Mouse (Mus musculus) heart, embryonic 12.5 days (tissue): ENCODE data around the gene Hnrnpd. TPM values are rescaled to one million over a fixed set of nuclear protein-coding genes. Genes with fewer than 3 reads are reported as not detected.

Experiments used
- ATAC-seq: fragments of 200-750 bp; cut with Nextera tagmentation; 2 replicates; pipeline ENCODE4 v1.8.0; 2017; ENCODE audit warnings: moderate TSS enrichment, moderate library complexity; ENCODE audit not compliant: insufficient number of reproducible peaks, low FRiP score
- H3K27ac ChIP-seq: fragments of 300-500 bp; sonication (generic); 2 replicates; pipeline ENCODE4 v1.5.1; 2016; ENCODE audit warnings: mild to moderate bottlenecking, moderate library complexity; ENCODE audit not compliant: poor library complexity, severe bottlenecking
- H3K27me3 ChIP-seq: fragments of 300-500 bp; sonication (generic); replicated peaks from 2 replicates; pipeline ENCODE4 v1.6.1; 2016; ENCODE audit warnings: mild to moderate bottlenecking, moderate library complexity
- H3K36me3 ChIP-seq: fragments of 300-500 bp; sonication (generic); 2 replicates; pipeline ENCODE4 v1.6.1; 2016; ENCODE audit warnings: mild to moderate bottlenecking, moderate library complexity
- H3K4me1 ChIP-seq: fragments of 300-500 bp; sonication (generic); replicated peaks from 2 replicates; pipeline ENCODE4 v1.6.1; 2016; ENCODE audit warnings: mild to moderate bottlenecking
- H3K4me2 ChIP-seq: fragments of 300-500 bp; sonication (generic); 2 replicates; pipeline ENCODE4 v1.6.1; 2016; ENCODE audit warnings: mild to moderate bottlenecking, moderate library complexity
- H3K4me3 ChIP-seq: fragments of 300-500 bp; sonication (generic); 2 replicates; pipeline ENCODE4 v1.5.1; 2016; ENCODE audit warnings: mild to moderate bottlenecking
- H3K9ac ChIP-seq: fragments of 300-500 bp; sonication (generic); 2 replicates; pipeline ENCODE4 v1.6.1; 2016; ENCODE audit warnings: mild to moderate bottlenecking, moderate library complexity
- H3K9me3 ChIP-seq: fragments of 300-500 bp; sonication (generic); replicated peaks from 2 replicates; pipeline ENCODE4 v1.6.1; 2016; ENCODE audit warnings: mild to moderate bottlenecking, moderate library complexity
- WGBS: fragments of 180-500 bp; shearing (Covaris S2); methylation state at CpG from one replicate; pipeline ENCODE4 v1.1.7; 2016; 5-methylcytosine and 5-hydroxymethylcytosine counted together
- polyA plus RNA-seq: library from polyadenylated mRNA; unstranded; fragments of >200 nt; fragmentation: Nextera tagmentation; extraction: Ambion mirVana; gene quantifications from 2 replicates; pipeline ENCODE4 v1.2.1, GENCODE M21; 2016

The Hnrnpd gene
- polyA plus RNA-seq, 1 experiment from 2014 or later: 213 TPM

DNA sequence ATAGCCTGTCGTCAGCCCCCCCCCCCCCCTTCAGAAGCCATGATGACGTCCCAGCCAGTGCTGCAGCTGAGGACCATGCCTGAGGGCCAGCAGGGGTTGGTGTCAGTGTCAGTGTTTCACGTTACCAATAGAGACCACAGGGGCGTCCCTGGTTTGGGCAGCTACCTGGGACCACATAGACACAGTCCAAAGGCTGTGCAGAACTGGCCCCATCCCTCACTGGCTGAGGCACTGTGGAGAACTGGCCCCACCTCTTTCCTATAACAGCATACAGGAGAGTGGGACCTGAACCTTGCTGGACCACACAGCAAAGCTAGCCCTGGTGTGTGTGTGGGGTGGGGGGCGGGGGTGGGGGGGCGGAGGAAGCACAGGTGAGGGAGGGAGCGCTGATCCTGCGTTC, 21.8 kb upstream of the Hnrnpd start:
- H3K9me3 ChIP-seq: peaks cover 6% of the 10 kb centered on the region
- 41% methylated on average over 8 of the region's 8 CpGs for WGBS
- ATAC-seq: peak; percentile 55; the same call in 1 of the 2 replicates
- no peaks in the 10 kb centered on the region for H3K36me3 ChIP-seq
- H3K27ac ChIP-seq: no peak overlapping the region
- no peak overlapping the region for H3K4me3 ChIP-seq
- H3K4me2 ChIP-seq: no peak overlapping the region
- H3K9ac ChIP-seq: no peak overlapping the region
- H3K27me3 ChIP-seq: no peaks in the 10 kb centered on the region
- H3K4me1 ChIP-seq: peaks cover 10% of the 10 kb centered on the region

DNA sequence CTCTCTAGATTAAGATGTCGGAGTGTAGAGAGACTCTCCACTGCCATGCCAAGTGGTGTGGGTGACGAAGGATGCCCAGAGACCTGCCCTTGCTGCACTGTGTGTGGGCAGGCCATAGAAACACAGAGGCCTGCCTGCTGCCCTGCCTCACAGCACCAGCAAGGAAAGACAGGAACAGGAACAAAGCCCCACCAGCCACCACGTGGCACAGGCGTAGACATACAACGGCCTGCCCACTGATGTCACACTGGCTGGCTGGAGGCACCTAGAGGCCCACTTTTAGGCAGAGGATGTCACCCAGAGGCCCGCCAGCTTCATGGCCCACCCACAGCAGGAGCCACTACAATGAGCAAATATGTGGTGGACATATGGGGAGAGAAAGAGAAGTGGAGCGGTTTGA, 21.3 kb upstream of the Hnrnpd start:
- H3K4me3 ChIP-seq: no peak overlapping the region
- no peak overlapping the region for H3K27ac ChIP-seq
- H3K9ac ChIP-seq: no peak overlapping the region
- no peak for ATAC-seq
- 78% methylated on average over 7 of the region's 7 CpGs for WGBS
- no peak overlapping the region for H3K4me2 ChIP-seq
- H3K36me3 ChIP-seq: no peaks in the 10 kb centered on the region
- peaks cover 6% of the 10 kb centered on the region for H3K9me3 ChIP-seq
- H3K27me3 ChIP-seq: no peaks in the 10 kb centered on the region
- peaks cover 6% of the 10 kb centered on the region for H3K4me1 ChIP-seq

DNA sequence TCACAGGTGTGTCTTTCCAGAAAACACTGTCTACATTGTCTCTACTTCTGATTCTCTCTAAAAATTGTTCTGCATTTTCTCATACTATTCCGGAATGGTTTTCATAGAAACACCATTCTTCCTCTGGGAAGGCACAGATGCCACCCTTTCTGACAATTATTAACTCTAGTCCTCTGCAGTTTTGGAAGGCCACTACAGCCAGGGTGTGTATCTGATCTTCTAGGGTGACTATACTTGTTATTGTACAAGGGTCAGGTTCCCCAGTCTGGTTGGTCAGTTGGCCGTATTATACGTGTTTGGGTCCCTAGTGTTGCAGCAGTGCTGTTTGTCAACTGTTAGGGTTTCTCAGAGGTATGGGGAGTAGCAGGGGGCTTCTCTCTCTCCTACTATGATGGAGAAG, 15.9 kb upstream of the Hnrnpd start:
- Histone ChIP-seq H3K4me3 (no peak overlapping the region), H3K36me3 (no peaks in the 10 kb centered on the region), H3K4me2 (no peak overlapping the region), H3K4me1 (no peaks in the 10 kb centered on the region), H3K27me3 (no peaks in the 10 kb centered on the region), H3K9me3 (peaks cover 6% of the 10 kb centered on the region), H3K9ac (no peak overlapping the region), H3K27ac (no peak overlapping the region)
- 83% methylated on average over 3 of the region's 3 CpGs for WGBS
- no peak for ATAC-seq

- WGBS: 79% methylated on average over 3 of the region's 3 CpGs
- Histone ChIP-seq H3K4me3 (no peak overlapping the region), H3K4me2 (no peak overlapping the region), H3K27ac (no peak overlapping the region), H3K9me3 (peaks cover 6% of the 10 kb centered on the region), H3K36me3 (no peaks in the 10 kb centered on the region), H3K27me3 (no peaks in the 10 kb centered on the region), H3K4me1 (no peaks in the 10 kb centered on the region), H3K9ac (no peak overlapping the region)
- ATAC-seq: no peak
These were observed 15.4 kb upstream of the Hnrnpd start for GRCm38 (mm10) chr5:99994166-99994565.

DNA sequence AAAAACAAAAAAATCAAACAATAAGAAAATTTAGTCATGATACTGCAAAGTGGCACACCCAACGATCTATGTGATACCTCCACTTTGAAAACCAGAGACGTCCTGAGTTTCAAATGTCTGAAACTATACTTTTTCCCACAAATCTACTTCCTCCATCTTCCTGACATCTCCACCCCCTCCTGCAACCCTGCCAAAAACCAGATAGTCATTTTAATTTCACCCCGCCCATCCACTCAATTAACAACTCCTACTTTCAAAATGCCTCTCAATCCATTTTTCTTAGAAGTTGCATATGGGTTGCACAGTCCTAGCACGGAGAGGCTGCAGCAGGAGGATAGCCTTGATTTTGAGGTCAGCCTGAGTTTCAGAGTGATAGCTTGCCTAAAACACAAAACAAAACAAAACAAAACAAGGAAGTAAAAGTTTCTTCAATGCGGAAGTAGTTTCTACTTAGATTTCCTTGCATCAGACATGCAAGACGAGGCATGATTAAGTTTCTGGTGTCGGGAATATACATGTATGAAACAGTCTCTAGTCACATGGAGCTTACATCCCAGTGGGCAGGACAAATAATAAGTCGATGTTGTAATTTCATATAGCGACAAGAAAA, 4.8 kb upstream of the Hnrnpd start:
- Histone ChIP-seq H3K9me3 (0 out of 2 replicates have a peak, but pooled peaks cover 3% of the 10 kb centered on the region), H3K36me3 (no peaks in the 10 kb centered on the region), H3K27me3 (no peaks in the 10 kb centered on the region), H3K4me1 (peaks cover 3% of the 10 kb centered on the region; the same call in 1 of the 2 replicates), H3K4me3 (no peak overlapping the region), H3K9ac (no peak overlapping the region), H3K27ac (no peak overlapping the region), H3K4me2 (no peak overlapping the region)
- no peak for ATAC-seq
- 84% methylated on average over 9 of the region's 9 CpGs for WGBS

- H3K4me2 ChIP-seq: peak overlapping the region; percentile 75
- no peaks in the 10 kb centered on the region for H3K36me3 ChIP-seq
- H3K9me3 ChIP-seq: no peaks in the 10 kb centered on the region
- peaks cover 28% of the 10 kb centered on the region for H3K4me1 ChIP-seq
- ATAC-seq: peak; percentile 65
- whole genome bisulfite sequencing: under 1% methylated on average over 45 of the region's 50 CpGs
- peak overlapping the region; percentile 100 for H3K27ac ChIP-seq
- no peaks in the 10 kb centered on the region for H3K27me3 ChIP-seq
- H3K9ac ChIP-seq: peak overlapping the region; percentile 100
- peak overlapping the region; percentile 99 for H3K4me3 ChIP-seq
These were observed 1.0 kb downstream of the Hnrnpd start for GRCm38 (mm10) chr5:99977516-99978301.

GRCm38 (mm10) chr5:99976334-99976955, 2.3 kb downstream of the Hnrnpd start:
- no peak for ATAC-seq
- Histone ChIP-seq H3K4me3 (peak overlapping the region; percentile 99), H3K9ac (peak overlapping the region; percentile 100), H3K9me3 (no peaks in the 10 kb centered on the region), H3K27me3 (no peaks in the 10 kb centered on the region), H3K36me3 (no peaks in the 10 kb centered on the region), H3K4me2 (peak overlapping the region; percentile 75), H3K4me1 (peaks cover 28% of the 10 kb centered on the region), H3K27ac (no peak overlapping the region)
- WGBS: 14% methylated on average over 8 of the region's 8 CpGs

- no peaks in the 10 kb centered on the region for H3K27me3 ChIP-seq
These were observed 3.0 kb downstream of the Hnrnpd start for GRCm38 (mm10) chr5:99975776-99976175.

GRCm38 (mm10) chr5:99975061-99975460, 3.7 kb downstream of the Hnrnpd start:
- Histone ChIP-seq H3K27me3 (no peaks in the 10 kb centered on the region), H3K36me3 (peaks cover 6% of the 10 kb centered on the region), H3K4me1 (peaks cover 30% of the 10 kb centered on the region), H3K9me3 (no peaks in the 10 kb centered on the region), H3K9ac (no peak overlapping the region), H3K4me3 (peak overlapping the region; percentile 25), H3K4me2 (peak overlapping the region; percentile 56), H3K27ac (0 out of 2 replicates have a peak overlapping the region, but pooled peaks have one; percentile 23)
- ATAC-seq: no peak
- 51% methylated on average over 4 of the region's 4 CpGs for WGBS

More at GRCm38 (mm10) chr5:99975776-99976175, 3.0 kb downstream of the Hnrnpd start:
- Histone ChIP-seq H3K9me3 (no peaks in the 10 kb centered on the region), H3K4me1 (peaks cover 28% of the 10 kb centered on the region), H3K27ac (no peak overlapping the region), H3K36me3 (peaks cover 1% of the 10 kb centered on the region), H3K9ac (no peak overlapping the region), H3K4me3 (peak overlapping the region; percentile 32; the same call in 1 of the 2 replicates), H3K4me2 (peak overlapping the region; percentile 64)
- no peak for ATAC-seq
- WGBS: 70% methylated on average over 1 of the region's 1 CpGs

DNA sequence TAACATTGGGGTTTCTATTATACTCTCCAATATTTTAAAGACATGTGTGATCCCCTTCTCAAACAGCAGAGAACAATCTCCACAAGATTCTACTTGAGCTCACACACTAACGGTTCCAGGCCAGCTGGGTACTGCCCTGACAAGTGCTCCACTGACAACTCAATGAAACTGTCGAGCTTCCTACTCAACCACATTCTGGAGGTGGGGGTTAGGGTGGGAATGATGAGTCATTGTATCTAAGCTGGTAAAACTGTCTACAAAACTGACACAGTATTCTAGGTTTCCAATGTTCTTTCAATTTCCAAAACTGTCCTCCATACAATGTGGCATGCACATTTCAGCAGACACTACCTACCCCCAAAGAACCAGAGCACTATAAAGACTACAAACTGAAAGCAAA, 4.8 kb downstream of the Hnrnpd start:
- no peak for ATAC-seq
- WGBS: 6% methylated on average over 2 of the region's 2 CpGs
- no peaks in the 10 kb centered on the region for H3K27me3 ChIP-seq
- no peak overlapping the region for H3K27ac ChIP-seq
- peak overlapping the region; percentile 11 for H3K4me3 ChIP-seq
- 0 out of 2 replicates have a peak overlapping the region, but pooled peaks have one; percentile 7 for H3K9ac ChIP-seq
- H3K36me3 ChIP-seq: peaks cover 6% of the 10 kb centered on the region
- no peaks in the 10 kb centered on the region for H3K9me3 ChIP-seq
- peak overlapping the region; percentile 60 for H3K4me2 ChIP-seq
- peaks cover 30% of the 10 kb centered on the region for H3K4me1 ChIP-seq

DNA sequence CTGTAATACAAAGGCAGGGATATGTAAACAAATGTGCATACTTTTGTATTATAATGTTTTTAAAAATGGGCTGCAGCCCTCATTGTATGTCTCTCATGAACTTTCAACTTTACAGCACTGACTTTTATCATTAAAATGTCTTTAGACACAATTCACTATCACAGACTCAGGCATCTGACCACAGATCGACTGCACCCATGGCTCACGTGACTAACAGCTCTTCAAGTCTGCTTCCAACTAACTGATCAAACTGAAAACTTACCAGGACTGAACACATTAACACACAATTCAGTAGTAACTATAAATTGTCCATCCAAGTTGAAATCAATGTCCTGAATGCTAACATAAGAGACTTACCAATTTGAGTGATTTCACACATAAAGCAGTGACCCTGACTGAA, 18.8 kb downstream of the Hnrnpd start:
- Histone ChIP-seq H3K9me3 (no peaks in the 10 kb centered on the region), H3K27ac (no peak overlapping the region), H3K4me1 (no peaks in the 10 kb centered on the region), H3K4me2 (no peak overlapping the region), H3K9ac (no peak overlapping the region), H3K4me3 (no peak overlapping the region), H3K27me3 (no peaks in the 10 kb centered on the region), H3K36me3 (peaks cover 51% of the 10 kb centered on the region)
- ATAC-seq: no peak
- WGBS: 80% methylated on average over 2 of the region's 2 CpGs
